Mouse (Mus musculus): ENCODE measurements around the gene Wdr45.

Wdr45 gene

GRCm38 (mm10) chrX:7722282-7722611 lies 8.1 kb downstream of the Wdr45 start:
- DNase-seq, result no peak

- DNase-seq, result no peak
Observed at GRCm38 (mm10) chrX:7722691-7723090, 8.6 kb downstream of the Wdr45 start.

- DNase-seq, result no peak
Observed at GRCm38 (mm10) chrX:7724135-7724534, 10.0 kb downstream of the Wdr45 start.

GRCm38 (mm10) chrX:7725841-7726240 lies 11.7 kb downstream of the Wdr45 start:
- DNase-seq, result no peak

- no peak for DNase-seq
Observed at GRCm38 (mm10) chrX:7727176-7727575, 13.0 kb downstream of the Wdr45 start.

GRCm38 (mm10) chrX:7728215-7728921 lies 14.2 kb downstream of the Wdr45 start, which contains the start of gene Praf2:
Gene Praf2, plus strand, starts transcription at chrX:7728439.
- DNase-seq, result peak; percentile 92

- DNase-seq, result no peak
Observed at GRCm38 (mm10) chrX:7728922-7729265, 14.8 kb downstream of the Wdr45 start.

- DNase-seq, result peak; percentile 63
Observed at GRCm38 (mm10) chrX:7733571-7734156, 19.5 kb downstream of the Wdr45 start.

- DNase-seq, result peak; percentile 9
Observed at GRCm38 (mm10) chrX:7739336-7740081, 25.4 kb downstream of the Wdr45 start.

- no peak for DNase-seq
Observed at GRCm38 (mm10) chrX:7740082-7740819, 26.1 kb downstream of the Wdr45 start.

GRCm38 (mm10) chrX:7741103-7741502 lies 27.0 kb downstream of the Wdr45 start:
- DNase-seq, result no peak

GRCm38 (mm10) chrX:7743470-7743869 lies 29.3 kb downstream of the Wdr45 start:
- peak; percentile 24 for DNase-seq

GRCm38 (mm10) chrX:7744940-7745339 lies 30.8 kb downstream of the Wdr45 start:
- no peak for DNase-seq

GRCm38 (mm10) chrX:7745429-7745828 lies 31.3 kb downstream of the Wdr45 start:
- no peak for DNase-seq

GRCm38 (mm10) chrX:7750432-7751116 lies 36.4 kb downstream of the Wdr45 start, which contains the start of gene Ccdc120:
Gene Ccdc120, minus strand, starts transcription at chrX:7750905.
- peak; percentile 88 for DNase-seq

- DNase-seq, result peak; percentile 28
Observed at GRCm38 (mm10) chrX:7753627-7754026, 39.5 kb downstream of the Wdr45 start.

GRCm38 (mm10) chrX:7762137-7762920 lies 48.2 kb downstream of the Wdr45 start, which contains the start of gene Tfe3:
Gene Tfe3, plus strand, starts transcription at chrX:7762560.
- peak; percentile 96 for DNase-seq

GRCm38 (mm10) chrX:7762921-7763197 lies 48.7 kb downstream of the Wdr45 start:
- no peak for DNase-seq

GRCm38 (mm10) chrX:7763631-7764393 lies 49.7 kb downstream of the Wdr45 start:
- DNase-seq, result peak; percentile 26

- DNase-seq, result no peak
Observed at GRCm38 (mm10) chrX:7764657-7765280, 50.6 kb downstream of the Wdr45 start.

GRCm38 (mm10) chrX:7765281-7765670 lies 51.1 kb downstream of the Wdr45 start:
- DNase-seq, result peak; percentile 10
